Comparison of ENCODE assay signal across 17 mouse cellular contexts in the genomic region with DNA sequence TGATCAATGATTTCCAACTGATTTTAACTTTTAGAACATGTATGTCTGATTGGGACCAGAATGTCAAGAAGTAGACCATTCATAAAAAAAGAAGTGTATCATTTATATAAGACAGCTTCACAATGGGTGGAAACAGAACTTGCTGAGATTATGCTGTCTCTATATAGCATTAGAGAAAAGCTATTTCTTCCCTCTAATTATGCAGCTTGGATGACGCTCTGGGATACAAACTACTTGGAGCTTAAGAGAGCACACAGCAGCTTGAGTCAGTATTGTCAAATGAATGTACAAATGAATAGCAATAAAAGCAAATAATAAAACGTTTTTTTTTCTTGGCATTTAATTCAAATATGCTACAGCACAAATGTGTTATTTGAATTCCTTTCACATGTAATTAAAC.
"Had no signal": no experiment of that assay in that cellular context is flagged by ENCODE, and none has a peak within 500 bp of the region (broad histone marks: within the 10 kb centered on the region; RNA-seq: fewer than 3 reads in every experiment).

No protein-coding gene starts in this region.

- H3K4me1 ChIP-seq: lung, embryonic 15.5 days; megakaryocyte, embryonic 14.5 days; midbrain, embryonic 13.5 days; neural tube, embryonic 12.5 days; stomach, embryonic 15.5 days had no signal

- H3K27ac ChIP-seq: lung, embryonic 15.5 days; macrophage; midbrain, embryonic 13.5 days; neural tube, embryonic 12.5 days; stomach, embryonic 15.5 days; stomach, postnatal 0 days had no signal

- H3K9ac ChIP-seq: lung, embryonic 15.5 days; midbrain, embryonic 13.5 days; neural tube, embryonic 12.5 days; stomach, embryonic 15.5 days had no signal

- H3K36me3 ChIP-seq: lung, embryonic 15.5 days; midbrain, embryonic 13.5 days; neural tube, embryonic 12.5 days; stomach, embryonic 15.5 days had no signal

- ATAC-seq: lung, postnatal 0 days; midbrain, embryonic 13.5 days; midbrain, embryonic 16.5 days had no signal

- H3K9me3 ChIP-seq: lung, embryonic 15.5 days; megakaryocyte, embryonic 14.5 days; midbrain, embryonic 13.5 days; neural tube, embryonic 12.5 days; stomach, embryonic 15.5 days had no signal

- DNase-seq: lung, adult 18-20 months; lung, postnatal 14 days; lung, postnatal 36 days; right cerebral cortex, postnatal 14 days; thymus, adult 2 months; thymus, postnatal 25 days; thymus, postnatal 4 days had no signal

- H3K4me3 ChIP-seq: lung, embryonic 15.5 days; megakaryocyte, embryonic 14.5 days; midbrain, embryonic 13.5 days; neural tube, embryonic 12.5 days; stomach, embryonic 15.5 days had no signal

- H3K27me3 ChIP-seq: lung, embryonic 15.5 days; megakaryocyte, embryonic 14.5 days; midbrain, embryonic 13.5 days; neural tube, embryonic 12.5 days; stomach, embryonic 15.5 days had no signal

- H3K4me2 ChIP-seq: lung, embryonic 15.5 days; midbrain, embryonic 11.5 days; midbrain, embryonic 13.5 days; neural tube, embryonic 12.5 days; stomach, embryonic 15.5 days had no signal
